Mouse (Mus musculus) forebrain, embryonic 15.5 days (tissue): ENCODE measurements at regions not wholly inside any gene's neighbourhood (a gene's known extent, or its start where the extent isn't known, plus 50 kb on each side); places are given as distances from the start of the nearest gene placed in this dataset.

ENCODE experiments used
- ATAC-seq: fragments of 200-750 bp; cut with Nextera tagmentation; replicated peaks from 2 replicates; pipeline ENCODE4 v1.8.0; 2017; ENCODE audit warnings: mild to moderate bottlenecking, moderate TSS enrichment, moderate library complexity
- H3K27ac ChIP-seq: fragments of 300-500 bp; sonication (generic); replicated peaks from 2 replicates; pipeline ENCODE4 v1.5.1; 2015; ENCODE audit warnings: mild to moderate bottlenecking, inconsistent platforms
- H3K27me3 ChIP-seq: fragments of 300-500 bp; sonication (generic); 2 replicates; pipeline ENCODE4 v1.6.1; 2015; ENCODE audit warnings: inconsistent platforms
- H3K36me3 ChIP-seq: fragments of 300-500 bp; sonication (generic); 2 replicates; pipeline ENCODE4 v1.6.1; 2015; ENCODE audit warnings: mild to moderate bottlenecking, inconsistent platforms
- H3K4me1 ChIP-seq: fragments of 300-500 bp; sonication (generic); 2 replicates; pipeline ENCODE4 v1.6.1; 2015; ENCODE audit warnings: inconsistent platforms
- H3K4me2 ChIP-seq: fragments of 300-500 bp; sonication (generic); replicated peaks from 2 replicates; pipeline ENCODE4 v1.6.1; 2015; ENCODE audit warnings: mild to moderate bottlenecking, inconsistent platforms
- H3K4me3 ChIP-seq: fragments of 300-500 bp; sonication (generic); 2 replicates; pipeline ENCODE4 v1.5.1; 2015; ENCODE audit warnings: mild to moderate bottlenecking, inconsistent platforms
- H3K9ac ChIP-seq: fragments of 300-500 bp; sonication (generic); replicated peaks from 2 replicates; pipeline ENCODE4 v1.6.1; 2015; ENCODE audit warnings: mild to moderate bottlenecking, inconsistent platforms
- H3K9me3 ChIP-seq: fragments of 300-500 bp; sonication (generic); 2 replicates; pipeline ENCODE4 v1.6.1; 2016; ENCODE audit warnings: inconsistent platforms
- WGBS: fragments of 180-500 bp; shearing (Covaris S2); methylation state at CpG from one replicate; pipeline ENCODE4 v1.1.7; 2015; ENCODE audit warnings: mixed read lengths; 5-methylcytosine and 5-hydroxymethylcytosine counted together

DNA sequence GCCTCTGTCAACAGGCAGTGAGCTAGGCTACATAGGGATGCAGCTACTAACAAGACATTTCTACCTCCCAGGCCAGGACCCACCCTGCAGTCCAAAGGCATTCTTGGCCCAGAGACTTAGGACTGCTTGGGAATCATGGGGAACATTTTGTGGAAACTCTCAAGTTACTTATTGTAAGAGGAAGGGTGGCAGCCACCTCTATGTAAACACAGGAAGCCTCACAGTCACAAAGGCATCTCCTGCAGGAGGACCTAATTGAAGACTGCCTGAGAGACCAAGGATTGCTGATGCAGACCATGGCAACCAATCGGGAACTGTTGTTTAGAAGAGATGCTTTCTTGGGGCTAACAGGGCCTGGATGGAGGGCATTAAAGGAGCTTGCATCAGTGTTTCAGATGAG is 224.0 kb upstream of the Btg1 start:
- H3K4me3 ChIP-seq, result no peak overlapping the region
- no peak for ATAC-seq
- 86% methylated on average over 1 of the region's 1 CpGs for WGBS

GRCm38 (mm10) chr10:96394210-96394609 is 222.6 kb upstream of the Btg1 start:
- no peak overlapping the region for H3K4me3 ChIP-seq
- H3K36me3 ChIP-seq, result no peaks in the 10 kb centered on the region
- no peaks in the 10 kb centered on the region for H3K27me3 ChIP-seq
- 86% methylated on average over 3 of the region's 3 CpGs for WGBS
- no peak overlapping the region for H3K4me2 ChIP-seq
- no peak overlapping the region for H3K27ac ChIP-seq
- no peaks in the 10 kb centered on the region for H3K9me3 ChIP-seq
- ATAC-seq, result no peak
- peaks cover 21% of the 10 kb centered on the region for H3K4me1 ChIP-seq
- H3K9ac ChIP-seq, result no peak overlapping the region

More for the DNA sequence above, 224.0 kb upstream of the Btg1 start:
- H3K9me3 ChIP-seq, result no peaks in the 10 kb centered on the region
- H3K9ac ChIP-seq, result no peak overlapping the region
- no peak overlapping the region for H3K27ac ChIP-seq
- H3K4me1 ChIP-seq, result peaks cover 8% of the 10 kb centered on the region
- H3K27me3 ChIP-seq, result no peaks in the 10 kb centered on the region
- H3K4me2 ChIP-seq, result no peak overlapping the region
- H3K36me3 ChIP-seq, result no peaks in the 10 kb centered on the region

- H3K36me3 ChIP-seq, result no peaks in the 10 kb centered on the region
- WGBS, result 81% methylated on average over 3 of the region's 3 CpGs
- H3K4me2 ChIP-seq, result no peak overlapping the region
These were observed 221.8 kb upstream of the Btg1 start for GRCm38 (mm10) chr10:96395017-96395416.

GRCm38 (mm10) chr10:96397931-96398561 is 218.8 kb upstream of the Btg1 start:
- peak; percentile 83 for ATAC-seq
- H3K27me3 ChIP-seq, result no peaks in the 10 kb centered on the region
- peak overlapping the region; percentile 27 for H3K4me2 ChIP-seq

More at GRCm38 (mm10) chr10:96395017-96395416, 221.8 kb upstream of the Btg1 start:
- no peaks in the 10 kb centered on the region for H3K27me3 ChIP-seq
- H3K9ac ChIP-seq, result no peak overlapping the region
- no peak for ATAC-seq
- no peaks in the 10 kb centered on the region for H3K9me3 ChIP-seq
- peaks cover 27% of the 10 kb centered on the region for H3K4me1 ChIP-seq
- H3K4me3 ChIP-seq, result no peak overlapping the region
- no peak overlapping the region for H3K27ac ChIP-seq

GRCm38 (mm10) chr10:96398562-96399288 is 218.1 kb upstream of the Btg1 start:
- peaks cover 27% of the 10 kb centered on the region for H3K4me1 ChIP-seq
- peak; percentile 72 for ATAC-seq
- H3K4me3 ChIP-seq, result no peak overlapping the region
- H3K27me3 ChIP-seq, result no peaks in the 10 kb centered on the region
- WGBS, result 50% methylated on average over 9 of the region's 9 CpGs
- H3K4me2 ChIP-seq, result peak overlapping the region; percentile 27
- no peaks in the 10 kb centered on the region for H3K36me3 ChIP-seq
- H3K27ac ChIP-seq, result peak overlapping the region; percentile 69
- H3K9me3 ChIP-seq, result no peaks in the 10 kb centered on the region
- no peak overlapping the region for H3K9ac ChIP-seq

More at GRCm38 (mm10) chr10:96397931-96398561, 218.8 kb upstream of the Btg1 start:
- no peak overlapping the region for H3K9ac ChIP-seq
- H3K4me3 ChIP-seq, result no peak overlapping the region; the same call in 1 of the 2 replicates
- H3K9me3 ChIP-seq, result no peaks in the 10 kb centered on the region
- peak overlapping the region; percentile 69 for H3K27ac ChIP-seq
- H3K36me3 ChIP-seq, result no peaks in the 10 kb centered on the region
- H3K4me1 ChIP-seq, result peaks cover 27% of the 10 kb centered on the region
- 12% methylated on average over 13 of the region's 13 CpGs for WGBS

DNA sequence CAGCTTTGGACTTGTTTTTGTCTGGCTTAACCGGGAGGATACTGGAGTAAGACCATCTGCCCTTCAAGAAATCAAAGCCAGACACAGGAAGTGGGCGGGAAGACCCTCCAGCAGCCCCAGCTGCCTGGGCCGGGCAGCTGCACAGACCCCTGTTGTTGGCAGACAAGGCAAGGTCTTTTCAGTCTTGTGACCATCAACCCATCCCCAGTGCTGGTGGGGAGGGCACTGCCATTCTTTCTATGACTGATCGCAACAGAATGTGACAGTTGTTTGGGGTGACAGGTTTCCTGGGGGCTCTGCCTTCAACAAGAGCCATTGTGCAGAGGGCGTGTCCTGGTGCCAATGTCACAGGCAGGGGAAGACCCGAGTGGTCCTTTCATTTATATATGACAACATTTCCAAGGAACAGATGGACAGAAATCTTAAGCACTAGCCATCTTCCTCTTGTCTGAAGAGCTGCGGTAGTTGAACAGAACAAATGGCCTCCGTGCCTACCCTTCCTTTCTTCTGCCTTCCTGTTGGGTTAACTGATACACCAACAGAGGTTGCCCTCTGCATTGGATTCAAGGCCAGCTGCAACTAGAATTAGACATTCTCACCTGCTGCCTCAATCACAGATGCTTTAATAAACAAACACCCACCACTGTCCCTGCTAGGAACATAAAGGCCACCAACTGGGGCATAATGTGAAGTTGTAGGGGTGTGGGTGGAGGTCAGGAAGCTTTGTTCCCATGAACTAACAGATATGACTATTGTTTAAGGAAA is 217.0 kb upstream of the Btg1 start:
- H3K27me3 ChIP-seq, result no peaks in the 10 kb centered on the region
- 77% methylated on average over 8 of the region's 8 CpGs for WGBS
- no peak overlapping the region for H3K4me2 ChIP-seq
- H3K9me3 ChIP-seq, result no peaks in the 10 kb centered on the region
- no peak for ATAC-seq
- H3K27ac ChIP-seq, result no peak overlapping the region
- no peaks in the 10 kb centered on the region for H3K36me3 ChIP-seq
- H3K4me3 ChIP-seq, result no peak overlapping the region
- no peak overlapping the region for H3K9ac ChIP-seq
- peaks cover 27% of the 10 kb centered on the region for H3K4me1 ChIP-seq

- H3K9ac ChIP-seq, result no peak overlapping the region
- ATAC-seq, result no peak
- peaks cover 27% of the 10 kb centered on the region for H3K4me1 ChIP-seq
- H3K9me3 ChIP-seq, result no peaks in the 10 kb centered on the region
- H3K27me3 ChIP-seq, result no peaks in the 10 kb centered on the region
- no peak overlapping the region for H3K4me3 ChIP-seq
- H3K27ac ChIP-seq, result no peak overlapping the region
- WGBS, result 95% methylated on average over 6 of the region's 6 CpGs
- H3K36me3 ChIP-seq, result no peaks in the 10 kb centered on the region
- H3K4me2 ChIP-seq, result no peak overlapping the region
These were observed 216.0 kb upstream of the Btg1 start for GRCm38 (mm10) chr10:96400793-96401192.

DNA sequence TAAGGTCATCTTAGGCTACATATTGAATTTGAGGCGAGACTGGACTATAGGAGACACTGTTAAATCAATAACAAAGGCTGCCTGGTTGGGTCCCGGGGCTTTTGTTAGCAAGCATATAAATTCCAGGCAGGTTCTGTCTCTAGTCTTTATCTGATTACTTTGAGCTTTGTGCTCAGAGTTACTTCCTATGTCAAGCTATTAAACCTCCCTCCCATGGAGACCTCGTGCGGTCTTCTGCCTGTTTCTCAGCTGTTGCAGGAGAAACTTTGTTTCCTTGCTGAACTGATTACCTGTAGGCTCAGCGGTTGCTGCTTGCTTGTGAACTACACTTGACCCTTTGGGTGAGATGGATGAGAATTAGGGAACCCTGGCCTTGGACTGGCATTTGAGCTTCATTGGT is 210.5 kb upstream of the Btg1 start:
- H3K9me3 ChIP-seq, result no peaks in the 10 kb centered on the region
- H3K4me3 ChIP-seq, result no peak overlapping the region
- H3K4me2 ChIP-seq, result no peak overlapping the region
- no peaks in the 10 kb centered on the region for H3K36me3 ChIP-seq
- H3K27ac ChIP-seq, result no peak overlapping the region
- 68% methylated on average over 5 of the region's 5 CpGs for WGBS
- H3K27me3 ChIP-seq, result no peaks in the 10 kb centered on the region
- no peak overlapping the region for H3K9ac ChIP-seq
- no peaks in the 10 kb centered on the region for H3K4me1 ChIP-seq
- no peak for ATAC-seq

DNA sequence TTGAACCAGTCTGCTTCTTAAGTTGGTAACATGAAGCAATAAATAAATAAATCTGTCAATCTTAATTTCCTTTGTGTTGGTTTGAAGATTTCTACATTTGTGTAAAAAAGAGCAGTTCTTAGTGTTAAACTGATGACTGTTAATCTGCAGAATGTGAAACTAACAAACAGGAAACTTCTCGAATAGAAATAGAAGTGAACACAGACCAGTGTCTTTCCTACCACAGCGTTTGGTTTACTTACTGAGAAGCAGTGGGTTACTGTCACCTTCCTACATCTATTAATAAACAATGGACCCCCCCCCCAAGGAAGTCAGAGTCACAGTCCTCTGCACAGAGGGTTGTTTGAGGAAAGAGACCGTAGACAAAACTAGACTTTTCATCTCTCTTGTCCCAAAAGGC is 209.0 kb upstream of the Btg1 start:
- no peaks in the 10 kb centered on the region for H3K9me3 ChIP-seq
- H3K27me3 ChIP-seq, result no peaks in the 10 kb centered on the region
- H3K4me3 ChIP-seq, result no peak overlapping the region
- no peak overlapping the region for H3K4me2 ChIP-seq
- H3K36me3 ChIP-seq, result no peaks in the 10 kb centered on the region
- H3K27ac ChIP-seq, result no peak overlapping the region
- no peaks in the 10 kb centered on the region for H3K4me1 ChIP-seq
- ATAC-seq, result no peak
- H3K9ac ChIP-seq, result no peak overlapping the region
- WGBS, result 88% methylated on average over 3 of the region's 3 CpGs

- no peaks in the 10 kb centered on the region for H3K4me1 ChIP-seq
- no peak overlapping the region for H3K9ac ChIP-seq
- 88% methylated on average over 2 of the region's 2 CpGs for WGBS
- no peak overlapping the region for H3K27ac ChIP-seq
- no peak overlapping the region for H3K4me3 ChIP-seq
- no peaks in the 10 kb centered on the region for H3K27me3 ChIP-seq
- no peaks in the 10 kb centered on the region for H3K36me3 ChIP-seq
- ATAC-seq, result no peak
- no peak overlapping the region for H3K4me2 ChIP-seq
- no peaks in the 10 kb centered on the region for H3K9me3 ChIP-seq
These were observed 208.6 kb upstream of the Btg1 start for GRCm38 (mm10) chr10:96408250-96408649.

DNA sequence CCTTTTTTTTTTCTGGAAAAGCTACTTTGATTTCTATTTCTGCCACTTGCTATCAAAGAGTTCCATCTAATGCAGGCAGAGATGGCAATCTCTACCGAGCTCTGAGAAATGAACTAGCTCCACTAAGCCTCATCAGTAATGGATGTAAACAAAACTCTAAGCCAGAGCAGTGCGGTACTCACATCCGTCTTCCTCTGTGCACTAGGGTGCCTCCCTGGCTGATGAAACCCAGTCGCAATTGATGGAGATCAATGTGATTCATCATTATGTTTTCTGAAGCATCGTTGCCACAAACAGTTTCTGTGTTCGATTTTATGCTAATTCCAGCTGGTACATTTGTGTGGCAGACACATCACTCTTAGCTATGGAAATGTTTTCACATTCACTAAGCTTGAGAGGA is 206.8 kb upstream of the Btg1 start:
- WGBS, result 69% methylated on average over 6 of the region's 6 CpGs
- Histone ChIP-seq H3K4me1 (no peaks in the 10 kb centered on the region), H3K36me3 (no peaks in the 10 kb centered on the region), H3K27me3 (no peaks in the 10 kb centered on the region), H3K4me2 (no peak overlapping the region), H3K27ac (no peak overlapping the region), H3K9me3 (no peaks in the 10 kb centered on the region), H3K4me3 (no peak overlapping the region), H3K9ac (no peak overlapping the region)
- no peak for ATAC-seq

- Histone ChIP-seq H3K36me3 (no peaks in the 10 kb centered on the region), H3K4me2 (no peak overlapping the region), H3K27ac (no peak overlapping the region), H3K9ac (no peak overlapping the region), H3K9me3 (no peaks in the 10 kb centered on the region), H3K4me3 (no peak overlapping the region), H3K4me1 (no peaks in the 10 kb centered on the region), H3K27me3 (no peaks in the 10 kb centered on the region)
- WGBS, result 92% methylated on average over 11 of the region's 11 CpGs
- ATAC-seq, result no peak
These were observed 202.0 kb upstream of the Btg1 start for GRCm38 (mm10) chr10:96414807-96415206.
